Mouse (Mus musculus) myocyte (in vitro differentiated cells): ENCODE measurements around the gene Apobr. TPM values are rescaled to one million over a fixed set of nuclear protein-coding genes. Genes with fewer than 3 reads are reported as not detected.
A peak's percentile ranks its signal among the peaks of the same experiment; 100 is the strongest.

Source experiments
- H3K27me3 ChIP-seq: one replicate; pipeline ENCODE4 v1.6.1; 2011; ENCODE audit not compliant: control insufficient read depth, insufficient read depth, insufficient read length
- H3K36me3 ChIP-seq: one replicate; pipeline ENCODE4 v1.6.1; 2011; ENCODE audit not compliant: control insufficient read depth, insufficient read depth
- H3K4me2 ChIP-seq: one replicate; pipeline ENCODE4 v1.6.1; 2011; ENCODE audit warnings: low read depth, control low read depth
- H3K4me3 ChIP-seq: one replicate; pipeline ENCODE4 v1.5.1; 2011; ENCODE audit warnings: mild to moderate bottlenecking, control low read depth, moderate library complexity
- H3K79me2 ChIP-seq: one replicate; pipeline ENCODE4 v1.6.1; 2011; ENCODE audit not compliant: control insufficient read depth, insufficient read depth
- H3ac ChIP-seq: one replicate; pipeline ENCODE4 v1.6.1; 2011; ENCODE audit not compliant: control insufficient read depth, insufficient read length
- CEBPB ChIP-seq: IDR thresholded peaks from 2 replicates; pipeline ENCODE4 v1.6.1; 2011; ENCODE audit warnings: mild to moderate bottlenecking, moderate library complexity; ENCODE audit not compliant: poor library complexity, insufficient read depth, severe bottlenecking
- E2F4 ChIP-seq: IDR thresholded peaks from one replicate; pipeline ENCODE4 v1.6.1; 2011; ENCODE audit warnings: mild to moderate bottlenecking, control low read depth, moderate library complexity; ENCODE audit not compliant: insufficient read depth
- MAX ChIP-seq: IDR thresholded peaks from one replicate; pipeline ENCODE4 v1.6.1; 2011; ENCODE audit warnings: low read depth, mild to moderate bottlenecking, control low read depth
- MYOD1 ChIP-seq, 3 experiments: IDR thresholded peaks; one replicate each; pipeline ENCODE4 v1.6.1; 2011; ENCODE audit warnings: control low read depth in 2 of 3, low read depth in 2 of 3, mild to moderate bottlenecking in 2 of 3, moderate library complexity in 1 of 3; ENCODE audit not compliant: insufficient read length in 2 of 3, control insufficient read depth in 1 of 3
- MYOG ChIP-seq, 3 experiments: IDR thresholded peaks; one replicate each; pipeline ENCODE4 v1.6.1; 2011; ENCODE audit warnings: control low read depth in 2 of 3, low read depth in 2 of 3, mild to moderate bottlenecking in 2 of 3; ENCODE audit not compliant: insufficient read length in 2 of 3, control insufficient read depth in 1 of 3, insufficient read depth in 1 of 3
- POLR2A ChIP-seq: IDR thresholded peaks from one replicate; pipeline ENCODE4 v1.6.1; 2011; ENCODE audit warnings: low read depth, mild to moderate bottlenecking, control low read depth, moderate library complexity; ENCODE audit not compliant: insufficient read length
- POLR2AphosphoS2 ChIP-seq: IDR thresholded peaks from one replicate; pipeline ENCODE4 v1.6.1; 2011; ENCODE audit warnings: low read depth, control low read depth; ENCODE audit not compliant: insufficient read length
- REST ChIP-seq: IDR thresholded peaks from one replicate; pipeline ENCODE4 v1.6.1; 2011; ENCODE audit warnings: mild to moderate bottlenecking, control low read depth, moderate library complexity; ENCODE audit not compliant: insufficient read depth, insufficient read length
- SRF ChIP-seq: IDR thresholded peaks from one replicate; pipeline ENCODE4 v1.6.1; 2011; ENCODE audit warnings: low read depth; ENCODE audit not compliant: control insufficient read depth, insufficient read length
- TCF12 ChIP-seq: IDR thresholded peaks from one replicate; pipeline ENCODE4 v1.6.1; 2011; ENCODE audit warnings: mild to moderate bottlenecking, control low read depth; ENCODE audit not compliant: poor library complexity, insufficient read depth, severe bottlenecking
- TCF3 ChIP-seq: IDR thresholded peaks from one replicate; pipeline ENCODE4 v1.6.1; 2011; ENCODE audit warnings: low read depth, control low read depth; ENCODE audit not compliant: insufficient read length
- USF1 ChIP-seq: IDR thresholded peaks from one replicate; pipeline ENCODE4 v1.6.1; 2011; ENCODE audit warnings: low read depth, mild to moderate bottlenecking, control low read depth, moderate library complexity
- polyA plus RNA-seq: library from polyadenylated mRNA; unstranded; fragments of >200 nt; fragmentation: generic; extraction: Trizol; gene quantifications from one replicate; pipeline ENCODE4 v1.2.1, GENCODE M21; 2012; ENCODE audit warnings: missing spikeins

Gene Apobr
- polyA plus RNA-seq: 4.7 TPM

DNA sequence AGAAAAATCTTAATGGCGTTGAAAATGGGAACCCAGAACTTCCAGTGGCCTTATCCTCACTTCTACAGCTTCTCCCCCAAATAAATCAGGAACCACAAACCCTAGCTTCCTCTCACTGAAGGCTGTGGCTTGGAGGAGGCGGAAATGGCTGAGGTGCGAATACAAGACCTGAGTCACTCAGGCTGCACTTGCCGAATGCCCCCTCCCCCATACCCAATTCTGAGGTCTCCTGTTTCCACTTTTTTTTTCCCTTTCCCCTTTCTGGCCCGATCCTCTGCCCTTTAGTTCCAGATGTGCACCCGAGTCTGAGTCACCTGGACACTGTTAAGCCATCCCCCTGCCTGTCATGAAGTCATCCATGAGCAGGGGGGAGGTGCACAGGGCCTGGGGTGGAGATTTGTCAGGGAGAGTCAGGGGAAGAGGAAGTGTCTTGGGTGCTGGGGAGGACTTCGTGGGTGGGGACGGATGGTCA is at the start of gene Apobr:
Apobr (plus strand) TSS at position 437 of the 472 bp plus-strand sequence.
- TF ChIP-seq MYOD1 (IDR thresholded peaks at IDR 0.05; ENCODE audit: control insufficient read depth in 1 of 3, insufficient read length in 2 of 3, low read depth in 2 of 3) (no peak), E2F4 (no peak)
- H3K4me3 ChIP-seq: peak within 1 kb of the TSS; percentile 16
- H3K27me3 ChIP-seq: no peaks in the 10 kb centered on the region
- H3ac ChIP-seq: no peak within 1 kb of the TSS
- peak within 1 kb of the TSS; percentile 60 for H3K4me2 ChIP-seq
- H3K36me3 ChIP-seq: no peaks in the 10 kb centered on the region
- no peaks in the 10 kb centered on the region for H3K79me2 ChIP-seq

GRCm38 (mm10) chr7:126535766-126536165 is 49.0 kb upstream of the Apobr start:
- Histone ChIP-seq H3K79me2 (no peaks in the 10 kb centered on the region), H3K36me3 (no peaks in the 10 kb centered on the region), H3K4me3 (no peak overlapping the region), H3K4me2 (peak overlapping the region; percentile 59), H3ac (no peak overlapping the region), H3K27me3 (peaks cover 15% of the 10 kb centered on the region)
- no peak for TF ChIP-seq TCF12
- no peak for TF ChIP-seq USF1
- TF ChIP-seq REST: no peak
- TF ChIP-seq E2F4: no peak
- TF ChIP-seq MYOD1 (IDR thresholded peaks at IDR 0.05; ENCODE audit: control insufficient read depth in 1 of 3, insufficient read length in 2 of 3, low read depth in 2 of 3): no peak
- TF ChIP-seq POLR2A: no peak
- no peak for TF ChIP-seq TCF3
- no peak for TF ChIP-seq SRF
- TF ChIP-seq POLR2AphosphoS2: no peak
- no peak for TF ChIP-seq MYOG (IDR thresholded peaks at IDR 0.05; ENCODE audit: control insufficient read depth in 1 of 3, insufficient read depth in 1 of 3, insufficient read length in 2 of 3, low read depth in 2 of 3)
- TF ChIP-seq CEBPB: no peak

DNA sequence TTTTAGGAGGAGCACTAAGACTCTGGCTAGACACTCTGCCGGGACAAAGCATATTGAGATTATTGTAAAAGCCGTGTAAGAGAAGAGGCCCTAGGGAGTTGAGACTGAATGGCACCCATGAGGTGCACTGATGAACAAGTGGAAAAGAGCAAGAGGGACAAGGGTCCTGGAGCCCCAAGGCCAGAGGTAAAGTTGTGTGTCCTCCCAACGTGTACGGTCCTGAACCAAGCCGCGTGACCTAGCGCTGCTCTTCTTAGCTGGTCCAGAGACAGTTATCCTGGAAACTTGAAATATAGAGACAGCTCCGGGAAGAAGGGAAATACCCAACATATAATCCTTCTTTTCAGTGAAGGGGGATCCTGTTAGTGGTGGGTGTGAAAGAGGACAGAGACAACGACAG is 48.3 kb upstream of the Apobr start:
- TF ChIP-seq E2F4: no peak
- TF ChIP-seq POLR2A: no peak
- no peak for TF ChIP-seq MYOD1 (IDR thresholded peaks at IDR 0.05; ENCODE audit: control insufficient read depth in 1 of 3, insufficient read length in 2 of 3, low read depth in 2 of 3)
- no peak for TF ChIP-seq MYOG (IDR thresholded peaks at IDR 0.05; ENCODE audit: control insufficient read depth in 1 of 3, insufficient read depth in 1 of 3, insufficient read length in 2 of 3, low read depth in 2 of 3)
- no peak for TF ChIP-seq CEBPB
- no peak for TF ChIP-seq USF1
- no peak for TF ChIP-seq TCF3
- TF ChIP-seq TCF12: no peak
- TF ChIP-seq REST: no peak
- no peak for TF ChIP-seq POLR2AphosphoS2
- TF ChIP-seq MAX: no peak
- Histone ChIP-seq H3K4me2 (peak overlapping the region; percentile 59), H3ac (no peak overlapping the region), H3K79me2 (no peaks in the 10 kb centered on the region), H3K36me3 (no peaks in the 10 kb centered on the region), H3K27me3 (peaks cover 15% of the 10 kb centered on the region), H3K4me3 (no peak overlapping the region)

GRCm38 (mm10) chr7:126537820-126538585 is 46.7 kb upstream of the Apobr start:
- Histone ChIP-seq H3K4me3 (no peak overlapping the region), H3ac (no peak overlapping the region), H3K79me2 (no peaks in the 10 kb centered on the region), H3K27me3 (peaks cover 15% of the 10 kb centered on the region), H3K36me3 (no peaks in the 10 kb centered on the region), H3K4me2 (no peak overlapping the region)
- TF ChIP-seq POLR2AphosphoS2 (no peak), E2F4 (no peak), REST (no peak), USF1 (no peak), CEBPB (no peak), TCF3 (no peak), POLR2A (no peak), MYOG (IDR thresholded peaks at IDR 0.05; ENCODE audit: control insufficient read depth in 1 of 3, insufficient read depth in 1 of 3, insufficient read length in 2 of 3, low read depth in 2 of 3) (no peak), MYOD1 (IDR thresholded peaks at IDR 0.05; ENCODE audit: control insufficient read depth in 1 of 3, insufficient read length in 2 of 3, low read depth in 2 of 3) (no peak), TCF12 (no peak), SRF (no peak), MAX (no peak)

DNA sequence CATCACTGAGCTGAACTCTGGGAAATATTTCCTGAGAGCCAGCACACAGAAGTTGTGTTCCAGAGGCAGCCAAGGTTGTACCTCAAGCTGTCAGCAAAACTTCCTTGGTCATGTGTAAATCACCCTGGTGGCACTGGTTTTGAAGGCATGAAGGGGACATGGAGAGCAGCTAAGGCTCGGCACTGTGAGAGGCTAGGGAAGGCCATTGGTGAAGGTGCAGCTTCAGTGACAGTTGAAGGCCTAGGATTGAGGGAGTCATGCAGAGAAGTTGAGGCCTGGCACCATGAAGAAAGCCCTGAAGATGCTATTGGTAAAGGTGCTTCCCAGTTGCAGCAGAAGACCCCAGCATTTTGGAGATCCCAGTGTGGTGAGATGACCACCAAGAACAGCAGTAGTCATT is 43.1 kb upstream of the Apobr start:
- Histone ChIP-seq H3K36me3 (peaks cover 11% of the 10 kb centered on the region), H3K79me2 (no peaks in the 10 kb centered on the region), H3K4me2 (no peak overlapping the region), H3ac (no peak overlapping the region), H3K27me3 (peaks cover 1% of the 10 kb centered on the region), H3K4me3 (no peak overlapping the region)
- no peak for TF ChIP-seq TCF12
- no peak for TF ChIP-seq USF1
- TF ChIP-seq MYOD1 (IDR thresholded peaks at IDR 0.05; ENCODE audit: control insufficient read depth in 1 of 3, insufficient read length in 2 of 3, low read depth in 2 of 3): no peak
- TF ChIP-seq POLR2A: no peak
- TF ChIP-seq TCF3: no peak
- TF ChIP-seq E2F4: no peak
- TF ChIP-seq REST: no peak
- TF ChIP-seq CEBPB: no peak
- TF ChIP-seq SRF: no peak
- TF ChIP-seq POLR2AphosphoS2: no peak
- no peak for TF ChIP-seq MYOG (IDR thresholded peaks at IDR 0.05; ENCODE audit: control insufficient read depth in 1 of 3, insufficient read depth in 1 of 3, insufficient read length in 2 of 3, low read depth in 2 of 3)
- TF ChIP-seq MAX: no peak
